8 mouse cellular contexts compared by ENCODE assay signal in genomic region chr19:45030746-45031693, GRCm38 (mm10). TPM values are rescaled to one million over a fixed set of nuclear protein-coding genes. Genes with fewer than 3 reads are reported as not detected.
DNase-seq lines count a peak whose midpoint lies in the region; ATAC-seq and TF ChIP-seq lines count a peak whose summit lies in the region.

No protein-coding gene starts in this region.

- H3K4me3 ChIP-seq in forebrain, postnatal 0 days (ENCODE audit: low read depth, low read length), result peak overlapping the region; percentile 16; the same call in 1 of the 2 replicates
- peak overlapping the region; percentile 30 for H3K4me3 ChIP-seq in lung, embryonic 16.5 days (ENCODE audit: low read length)
- H3K4me3 ChIP-seq in olfactory bulb, adult 2 months (ENCODE audit: insufficient read depth, low read depth, low read length), result peak overlapping the region; percentile 39

- H3K4me2 ChIP-seq in forebrain, postnatal 0 days (ENCODE audit: low read depth), result peak overlapping the region; percentile 49
- H3K4me2 ChIP-seq in lung, embryonic 16.5 days (ENCODE audit: low read depth, low read length), result peak overlapping the region; percentile 54

- DNase-seq in Muller cell, postnatal 12 days (ENCODE audit: inconsistent ontology term), result peak; percentile 87
- peak; percentile 87 to 90 for DNase-seq in cerebellum, adult 18-20 months
- peak; percentile 90 for DNase-seq in forebrain, postnatal 0 days
- peak; percentile 85 for DNase-seq in heart, postnatal 4 days
- DNase-seq in layer of hippocampus, adult 8-10 months (ENCODE audit: low spot score in 2 of 2), result peak; percentile 80 to 81
- peak; percentile 47 to 49 for DNase-seq in thymus, postnatal 36 days

- no peak overlapping the region for H3K27ac ChIP-seq in forebrain, postnatal 0 days (ENCODE audit: low read depth, low read length)
- no peak overlapping the region for H3K27ac ChIP-seq in lung, embryonic 16.5 days (ENCODE audit: low read length)
- H3K27ac ChIP-seq in olfactory bulb, adult 2 months (ENCODE audit: insufficient read depth, low read depth, low read length), result no peak overlapping the region

- no peaks in the 10 kb centered on the region for H3K9me3 ChIP-seq in forebrain, postnatal 0 days (ENCODE audit: low read length)
- H3K9me3 ChIP-seq in lung, embryonic 16.5 days (ENCODE audit: control insufficient read depth, low read length), result no peaks in the 10 kb centered on the region

- H3K27me3 ChIP-seq in forebrain, postnatal 0 days (ENCODE audit: insufficient read depth, low read length), result no peaks in the 10 kb centered on the region
- H3K27me3 ChIP-seq in lung, embryonic 16.5 days (ENCODE audit: control insufficient read depth, insufficient read depth, low read depth, low read length), result no peaks in the 10 kb centered on the region

- H3K36me3 ChIP-seq in forebrain, postnatal 0 days (ENCODE audit: insufficient read depth), result peaks cover 15% of the 10 kb centered on the region
- H3K36me3 ChIP-seq in lung, embryonic 16.5 days (ENCODE audit: control insufficient read depth, insufficient read depth, low read length), result peaks cover 19% of the 10 kb centered on the region

- 40% methylated on average over 20 of the region's 20 CpGs for WGBS in forebrain, postnatal 0 days
- 36% methylated on average over 20 of the region's 20 CpGs for WGBS in lung, embryonic 16.5 days
- WGBS in olfactory bulb, adult 2 months, result 37% methylated on average over 20 of the region's 20 CpGs

- no peak for TF ChIP-seq POLR2A in olfactory bulb, adult 2 months (IDR thresholded peaks at IDR 0.05; ENCODE audit: insufficient read depth, low read depth, low read length)

- H3K9ac ChIP-seq in forebrain, postnatal 0 days, result peak overlapping the region; percentile 31; the same call in 1 of the 2 replicates
- H3K9ac ChIP-seq in lung, embryonic 16.5 days (ENCODE audit: low read length), result peak overlapping the region; percentile 57; the same call in 1 of the 2 replicates

- ATAC-seq in forebrain, postnatal 0 days, result peak; percentile 53; the same call in 1 of the 2 replicates
- ATAC-seq in lung, embryonic 16.5 days (ENCODE audit: low read depth), result peak; percentile 33

- 0 out of 2 replicates have a peak, but pooled peaks cover 5% of the 10 kb centered on the region for H3K4me1 ChIP-seq in forebrain, postnatal 0 days (ENCODE audit: insufficient read depth)
- H3K4me1 ChIP-seq in lung, embryonic 16.5 days (replicated peaks; ENCODE audit: control insufficient read depth, insufficient read depth, low read length), result peaks cover 29% of the 10 kb centered on the region
- H3K4me1 ChIP-seq in olfactory bulb, adult 2 months (ENCODE audit: control insufficient read depth, insufficient read depth, low read length), result peaks cover 19% of the 10 kb centered on the region

- TF ChIP-seq CTCF in forebrain, postnatal 0 days (IDR thresholded peaks at IDR 0.05; ENCODE audit: low read depth), result peak; percentile 94
- TF ChIP-seq CTCF in olfactory bulb, adult 2 months (IDR thresholded peaks at IDR 0.05; ENCODE audit: insufficient read depth, low read depth, low read length), result peak; percentile 32

RNA-seq across cellular contexts. Expression of gene Pdzd7, which starts 14.5 kb away (rescaled TPM):
- 5.2 and 6.4 TPM in 2 replicates for total RNA-seq in forebrain, postnatal 0 days (2014; rRNA removed)
- 1.6 and 1.9 TPM in 2 replicates for polyA plus RNA-seq in forebrain, postnatal 0 days (2015; fragmentation: Nextera tagmentation; extraction: Ambion mirVana)
- not detected for total RNA-seq in heart, postnatal 4 days (2021)
- total RNA-seq in layer of hippocampus, adult 8-10 months (2022), result 1 to 10 TPM; 3.1 to 3.8 (median 3.4) TPM
- polyA plus RNA-seq in lung, embryonic 16.5 days (2015; fragmentation: Nextera tagmentation; extraction: Ambion mirVana), result 0.21 and 0.33 TPM in 2 replicates
- polyA plus RNA-seq in olfactory bulb, adult 2 months (2012; ENCODE audit: insufficient read depth, insufficient read length, low replicate concordance, missing spikeins), result not detected in 2 replicates

RNA-seq across cellular contexts. Expression of gene Sfxn3, which starts 16.3 kb away (rescaled TPM):
- total RNA-seq in forebrain, postnatal 0 days (2014; rRNA removed), result 50.7 and 53.1 TPM in 2 replicates
- polyA plus RNA-seq in forebrain, postnatal 0 days (2015; fragmentation: Nextera tagmentation; extraction: Ambion mirVana), result 93.3 and 106 TPM in 2 replicates
- total RNA-seq in heart, postnatal 4 days (2021), result 10 to 100 TPM; 26.3 to 27.2 TPM
- total RNA-seq in layer of hippocampus, adult 8-10 months (2022), result 10 to 100 TPM; 93.2 to 96.3 (median 94.1) TPM
- polyA plus RNA-seq in lung, embryonic 16.5 days (2015; fragmentation: Nextera tagmentation; extraction: Ambion mirVana), result 26.0 and 26.1 TPM in 2 replicates
- not detected in 2 replicates for polyA plus RNA-seq in olfactory bulb, adult 2 months (2012; ENCODE audit: insufficient read depth, insufficient read length, low replicate concordance, missing spikeins)

RNA-seq across cellular contexts. Expression of gene Lzts2, which starts 16.8 kb away (rescaled TPM):
- total RNA-seq in forebrain, postnatal 0 days (2014; rRNA removed), result 26.6 and 29.3 TPM in 2 replicates
- 14.6 and 15.0 TPM in 2 replicates for polyA plus RNA-seq in forebrain, postnatal 0 days (2015; fragmentation: Nextera tagmentation; extraction: Ambion mirVana)
- total RNA-seq in heart, postnatal 4 days (2021), result 10 to 100 TPM; 52.6 to 68.0 TPM
- 10 to 100 TPM; 31.0 to 38.3 (median 33.3) TPM for total RNA-seq in layer of hippocampus, adult 8-10 months (2022)
- polyA plus RNA-seq in lung, embryonic 16.5 days (2015; fragmentation: Nextera tagmentation; extraction: Ambion mirVana), result 50.1 and 51.6 TPM in 2 replicates
- polyA plus RNA-seq in olfactory bulb, adult 2 months (2012; ENCODE audit: insufficient read depth, insufficient read length, low replicate concordance, missing spikeins), result not detected in 2 replicates

RNA-seq across cellular contexts. Expression of gene Mrpl43, which starts 24.8 kb away (rescaled TPM):
- 60.6 and 62.2 TPM in 2 replicates for total RNA-seq in forebrain, postnatal 0 days (2014; rRNA removed)
- polyA plus RNA-seq in forebrain, postnatal 0 days (2015; fragmentation: Nextera tagmentation; extraction: Ambion mirVana), result 85.7 and 99.2 TPM in 2 replicates
- 10 to 100 TPM; 45.3 to 45.5 TPM for total RNA-seq in heart, postnatal 4 days (2021)
- total RNA-seq in layer of hippocampus, adult 8-10 months (2022), result 10 to 100 TPM; 31.8 to 45.4 (median 39.1) TPM
- 65.2 and 67.2 TPM in 2 replicates for polyA plus RNA-seq in lung, embryonic 16.5 days (2015; fragmentation: Nextera tagmentation; extraction: Ambion mirVana)
- not detected in 2 replicates for polyA plus RNA-seq in olfactory bulb, adult 2 months (2012; ENCODE audit: insufficient read depth, insufficient read length, low replicate concordance, missing spikeins)

RNA-seq across cellular contexts. Expression of gene Twnk, which starts 25.6 kb away (rescaled TPM):
- 7.7 and 8.6 TPM in 2 replicates for total RNA-seq in forebrain, postnatal 0 days (2014; rRNA removed)
- polyA plus RNA-seq in forebrain, postnatal 0 days (2015; fragmentation: Nextera tagmentation; extraction: Ambion mirVana), result 8.8 and 10.8 TPM in 2 replicates
- total RNA-seq in heart, postnatal 4 days (2021), result 10 to 100 TPM; 12.3 to 14.4 TPM
- 10 to 100 TPM; 13.3 to 16.3 (median 14.8) TPM for total RNA-seq in layer of hippocampus, adult 8-10 months (2022)
- 19.8 and 19.9 TPM in 2 replicates for polyA plus RNA-seq in lung, embryonic 16.5 days (2015; fragmentation: Nextera tagmentation; extraction: Ambion mirVana)
- polyA plus RNA-seq in olfactory bulb, adult 2 months (2012; ENCODE audit: insufficient read depth, insufficient read length, low replicate concordance, missing spikeins), result not detected in 2 replicates
